Mouse (Mus musculus): Measurements from ENCODE around the gene Ifit2. TPM values are rescaled to one million over a fixed set of nuclear protein-coding genes. Genes with fewer than 3 reads are reported as not detected.

The Ifit2 gene
- total and polyA plus RNA-seq, 3 experiments = 1.8 to 4.2 (median 3.4) TPM

DNA sequence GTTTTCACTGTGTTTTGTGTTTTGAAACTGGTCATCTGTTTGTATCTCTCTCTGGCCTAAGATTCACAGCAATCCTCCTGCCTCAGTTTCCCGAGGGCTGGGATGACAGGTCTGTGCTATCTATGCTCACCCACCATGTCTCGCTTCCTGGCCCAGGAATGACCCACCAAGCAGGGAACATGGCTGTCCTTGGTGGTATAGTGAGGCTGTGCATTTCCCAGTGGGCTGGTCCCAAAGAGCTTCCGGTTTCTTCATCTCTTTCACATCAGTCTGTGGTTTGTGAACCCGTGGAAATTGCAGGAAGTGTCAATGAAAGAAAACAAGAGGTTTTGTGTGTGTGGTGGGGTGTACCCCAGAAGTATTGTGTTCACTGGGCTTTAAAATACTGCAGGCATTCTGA lies 74.2 kb downstream of the Ifit2 start:
- H3K4me1 ChIP-seq (ENCODE audit: control insufficient read depth, insufficient read depth, low read length) = no peaks in the 10 kb centered on the region
- no peak overlapping the region for H3K9ac ChIP-seq (ENCODE audit: low read depth, low read length)
- H3K27ac ChIP-seq = no peak overlapping the region
- WGBS = 71% methylated on average over 4 of the region's 4 CpGs
- intact Hi-C loops (cut with DNase I) = no loop called here
- H3K27me3 ChIP-seq (ENCODE audit: control insufficient read depth, insufficient read depth, low read length) = no peaks in the 10 kb centered on the region
- H3K79me2 ChIP-seq (replicated peaks; ENCODE audit: control insufficient read depth, insufficient read depth, low read length) = no peaks in the 10 kb centered on the region
- DNase-seq = no peak
- no peak overlapping the region for H3K4me3 ChIP-seq
- H3K36me3 ChIP-seq (ENCODE audit: control insufficient read depth, insufficient read depth, low read length) = no peaks in the 10 kb centered on the region
- TF ChIP-seq EP300 (IDR thresholded peaks at IDR 0.05; ENCODE audit: insufficient read depth, low read depth, low read length) = no peak
- no peak for TF ChIP-seq CTCF (IDR thresholded peaks at IDR 0.05)
- no peak for TF ChIP-seq POLR2A (IDR thresholded peaks at IDR 0.05; ENCODE audit: insufficient read depth, low read depth, low read length)

Other genes starting within 250 kb of the Ifit2 start
- under 1 TPM; 0.16 to 0.34 TPM for gene Ch25h, start 75.5 kb upstream of the Ifit2 start, total RNA-seq (2021)
- gene Ch25h, start 75.5 kb upstream of the Ifit2 start, polyA plus RNA-seq (2012; rRNA removed) = 2.4 and 3.2 TPM in 2 replicates
- gene Lipa, start 23.2 kb upstream of the Ifit2 start, total RNA-seq (2021) = 10 to 100 TPM; 24.9 to 25.1 TPM
- gene Lipa, start 23.2 kb upstream of the Ifit2 start, polyA plus RNA-seq (2012; rRNA removed) = 18.8 and 30.9 TPM in 2 replicates
- gene Ifit3, start 32.8 kb downstream of the Ifit2 start, total RNA-seq (2021) = 1 to 10 TPM; 3.7 to 4.4 TPM
- 2.9 and 7.6 TPM in 2 replicates for gene Ifit3, start 32.8 kb downstream of the Ifit2 start, polyA plus RNA-seq (2012; rRNA removed)
- 1 to 10 TPM; 1.5 to 1.8 TPM for gene Ifit1bl1, start 51.3 kb downstream of the Ifit2 start, total RNA-seq (2021)
- gene Ifit1bl1, start 51.3 kb downstream of the Ifit2 start, polyA plus RNA-seq (2012; rRNA removed) = 1.3 and 2.8 TPM in 2 replicates
- gene Ifit3b, start 57.3 kb downstream of the Ifit2 start, total RNA-seq (2021) = 1 to 10 TPM; 1.2 to 1.4 TPM
- 0.90 and 2.4 TPM in 2 replicates for gene Ifit3b, start 57.3 kb downstream of the Ifit2 start, polyA plus RNA-seq (2012; rRNA removed)
- gene Ifit1bl2, start 90.0 kb downstream of the Ifit2 start, total RNA-seq (2021) = 1 to 10 TPM; 1.6 to 2.0 TPM
- gene Ifit1bl2, start 90.0 kb downstream of the Ifit2 start, polyA plus RNA-seq (2012; rRNA removed) = 1.0 and 1.9 TPM in 2 replicates
- 1 to 10 TPM; 1.3 to 1.5 TPM for gene Ifit1, start 90.2 kb downstream of the Ifit2 start, total RNA-seq (2021)
- gene Ifit1, start 90.2 kb downstream of the Ifit2 start, polyA plus RNA-seq (2012; rRNA removed) = 2.4 and 4.9 TPM in 2 replicates
- gene Slc16a12, start 196.6 kb downstream of the Ifit2 start, total RNA-seq (2021) = 1 to 10 TPM; 2.0 to 2.7 TPM
- 1.7 and 3.3 TPM in 2 replicates for gene Slc16a12, start 196.6 kb downstream of the Ifit2 start, polyA plus RNA-seq (2012; rRNA removed)

Data from heart, adult 2 months (tissue).